Mouse (Mus musculus): ENCODE measurements around the gene Zfp52. TPM values are rescaled to one million over a fixed set of nuclear protein-coding genes. Genes with fewer than 3 reads are reported as not detected.

The Zfp52 gene
- polyA plus RNA-seq, 1 experiment from 2014 or later: 1.5 TPM

GRCm38 (mm10) chr17:21536096-21536495, 757 bp downstream of the Zfp52 start:
- Histone ChIP-seq H3K36me3 (ENCODE audit: control insufficient read depth, insufficient read depth, low read length) (no peaks in the 10 kb centered on the region), H3K9me3 (ENCODE audit: control insufficient read depth, low read length) (no peaks in the 10 kb centered on the region), H3K4me2 (ENCODE audit: low read depth, low read length) (peak overlapping the region; percentile 63), H3K4me1 (ENCODE audit: control insufficient read depth, insufficient read depth, low read length) (peaks cover 9% of the 10 kb centered on the region; the same call in 1 of the 2 replicates), H3K27me3 (ENCODE audit: control insufficient read depth, insufficient read depth, low read length) (no peaks in the 10 kb centered on the region), H3K27ac (ENCODE audit: low read depth, low read length) (no peak overlapping the region), H3K4me3 (ENCODE audit: low read depth, low read length) (peak overlapping the region; percentile 35), H3K9ac (replicated peaks; ENCODE audit: low read depth, low read length) (peak overlapping the region; percentile 41; the same call in 1 of the 2 replicates)
- no peak for ATAC-seq (ENCODE audit: low read depth)
- WGBS: 41% methylated on average over 7 of the region's 7 CpGs

GRCm38 (mm10) chr17:21536676-21537075, 1.3 kb downstream of the Zfp52 start:
- H3K4me3 ChIP-seq (ENCODE audit: low read depth, low read length): no peak overlapping the region
- no peak overlapping the region for H3K27ac ChIP-seq (ENCODE audit: low read depth, low read length)
- ATAC-seq (ENCODE audit: low read depth): no peak
- H3K36me3 ChIP-seq (ENCODE audit: control insufficient read depth, insufficient read depth, low read length): no peaks in the 10 kb centered on the region
- H3K9ac ChIP-seq (replicated peaks; ENCODE audit: low read depth, low read length): no peak overlapping the region
- H3K9me3 ChIP-seq (ENCODE audit: control insufficient read depth, low read length): no peaks in the 10 kb centered on the region
- 82% methylated on average over 2 of the region's 2 CpGs for WGBS
- H3K4me1 ChIP-seq (ENCODE audit: control insufficient read depth, insufficient read depth, low read length): peaks cover 5% of the 10 kb centered on the region; the same call in 1 of the 2 replicates
- no peaks in the 10 kb centered on the region for H3K27me3 ChIP-seq (ENCODE audit: control insufficient read depth, insufficient read depth, low read length)
- no peak overlapping the region for H3K4me2 ChIP-seq (ENCODE audit: low read depth, low read length)

DNA sequence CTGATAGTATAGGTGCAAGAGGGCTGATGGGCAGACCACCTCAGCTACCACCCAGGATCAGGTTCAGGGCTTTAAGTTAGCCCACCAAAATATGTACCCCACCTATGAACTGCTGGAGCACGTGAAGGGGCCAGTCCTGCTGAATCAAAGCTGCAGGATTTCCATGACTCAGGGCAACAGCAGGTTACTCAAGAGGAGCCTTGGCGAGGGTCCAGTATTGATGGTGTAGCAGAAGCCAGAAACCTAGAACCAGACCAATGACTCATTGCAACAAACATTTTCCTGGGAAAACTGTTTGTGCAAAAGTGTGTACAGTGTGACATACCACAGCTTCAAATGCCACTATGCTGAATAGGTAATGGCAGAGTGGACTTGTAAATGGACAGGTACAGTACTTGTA, 22.5 kb downstream of the Zfp52 start:
- 83% methylated on average over 2 of the region's 2 CpGs for WGBS

GRCm38 (mm10) chr17:21566220-21566619, 30.9 kb downstream of the Zfp52 start:
- no peaks in the 10 kb centered on the region for H3K27me3 ChIP-seq (ENCODE audit: control insufficient read depth, insufficient read depth, low read length)
- no peaks in the 10 kb centered on the region for H3K36me3 ChIP-seq (ENCODE audit: control insufficient read depth, insufficient read depth, low read length)
- H3K27ac ChIP-seq (ENCODE audit: low read depth, low read length): peak overlapping the region; percentile 94
- peak overlapping the region; percentile 75 for H3K4me2 ChIP-seq (ENCODE audit: low read depth, low read length)
- ATAC-seq (ENCODE audit: low read depth): peak; percentile 86
- peaks cover 10% of the 10 kb centered on the region; the same call in 1 of the 2 replicates for H3K4me1 ChIP-seq (ENCODE audit: control insufficient read depth, insufficient read depth, low read length)
- peak overlapping the region; percentile 68 for H3K4me3 ChIP-seq (ENCODE audit: low read depth, low read length)
- H3K9ac ChIP-seq (replicated peaks; ENCODE audit: low read depth, low read length): peak overlapping the region; percentile 71; the same call in 1 of the 2 replicates
- H3K9me3 ChIP-seq (ENCODE audit: control insufficient read depth, low read length): no peaks in the 10 kb centered on the region
- 9% methylated on average over 5 of the region's 5 CpGs for WGBS

More for the DNA sequence above, 22.5 kb downstream of the Zfp52 start:
- Histone ChIP-seq H3K36me3 (ENCODE audit: control insufficient read depth, insufficient read depth, low read length) (no peaks in the 10 kb centered on the region), H3K9me3 (ENCODE audit: control insufficient read depth, low read length) (no peaks in the 10 kb centered on the region), H3K27me3 (ENCODE audit: control insufficient read depth, insufficient read depth, low read length) (no peaks in the 10 kb centered on the region), H3K27ac (ENCODE audit: low read depth, low read length) (no peak overlapping the region), H3K4me2 (ENCODE audit: low read depth, low read length) (no peak overlapping the region), H3K4me3 (ENCODE audit: low read depth, low read length) (no peak overlapping the region), H3K9ac (replicated peaks; ENCODE audit: low read depth, low read length) (no peak overlapping the region), H3K4me1 (ENCODE audit: control insufficient read depth, insufficient read depth, low read length) (no peaks in the 10 kb centered on the region)
- ATAC-seq (ENCODE audit: low read depth): no peak

- Histone ChIP-seq H3K4me3 (ENCODE audit: low read depth, low read length) (peak within 1 kb of the TSS; percentile 68), H3K27ac (ENCODE audit: low read depth, low read length) (peak within 1 kb of the TSS; percentile 94), H3K27me3 (ENCODE audit: control insufficient read depth, insufficient read depth, low read length) (no peaks in the 10 kb centered on the region), H3K4me2 (ENCODE audit: low read depth, low read length) (peak within 1 kb of the TSS; percentile 75), H3K9ac (replicated peaks; ENCODE audit: low read depth, low read length) (peak within 1 kb of the TSS; percentile 71), H3K36me3 (ENCODE audit: control insufficient read depth, insufficient read depth, low read length) (no peaks in the 10 kb centered on the region), H3K9me3 (ENCODE audit: control insufficient read depth, low read length) (no peaks in the 10 kb centered on the region), H3K4me1 (ENCODE audit: control insufficient read depth, insufficient read depth, low read length) (peaks cover 10% of the 10 kb centered on the region; the same call in 1 of the 2 replicates)
- peak; percentile 97 for ATAC-seq (ENCODE audit: low read depth)
- under 1% methylated on average over 29 of the region's 29 CpGs for WGBS
Observed at GRCm38 (mm10) chr17:21566728-21567349, 31.5 kb downstream of the Zfp52 start, which contains the start of gene Zfp948. TSS of gene Zfp948 (plus strand) at chr17:21567008.

GRCm38 (mm10) chr17:21567696-21568095, 32.4 kb downstream of the Zfp52 start:
- WGBS: 61% methylated on average over 1 of the region's 1 CpGs
- no peak for ATAC-seq (ENCODE audit: low read depth)
- Histone ChIP-seq H3K27me3 (ENCODE audit: control insufficient read depth, insufficient read depth, low read length) (no peaks in the 10 kb centered on the region), H3K9me3 (ENCODE audit: control insufficient read depth, low read length) (no peaks in the 10 kb centered on the region), H3K4me1 (ENCODE audit: control insufficient read depth, insufficient read depth, low read length) (peaks cover 10% of the 10 kb centered on the region; the same call in 1 of the 2 replicates), H3K9ac (replicated peaks; ENCODE audit: low read depth, low read length) (peak overlapping the region; percentile 32; the same call in 1 of the 2 replicates), H3K27ac (ENCODE audit: low read depth, low read length) (no peak overlapping the region), H3K36me3 (ENCODE audit: control insufficient read depth, insufficient read depth, low read length) (no peaks in the 10 kb centered on the region), H3K4me3 (ENCODE audit: low read depth, low read length) (peak overlapping the region; percentile 68), H3K4me2 (ENCODE audit: low read depth, low read length) (peak overlapping the region; percentile 75)

- Histone ChIP-seq H3K4me1 (ENCODE audit: control insufficient read depth, insufficient read depth, low read length) (no peaks in the 10 kb centered on the region), H3K4me2 (ENCODE audit: low read depth, low read length) (no peak overlapping the region), H3K9me3 (ENCODE audit: control insufficient read depth, low read length) (no peaks in the 10 kb centered on the region), H3K36me3 (ENCODE audit: control insufficient read depth, insufficient read depth, low read length) (peaks cover 8% of the 10 kb centered on the region; the same call in 1 of the 2 replicates), H3K27ac (ENCODE audit: low read depth, low read length) (no peak overlapping the region), H3K27me3 (ENCODE audit: control insufficient read depth, insufficient read depth, low read length) (no peaks in the 10 kb centered on the region), H3K4me3 (ENCODE audit: low read depth, low read length) (no peak overlapping the region), H3K9ac (replicated peaks; ENCODE audit: low read depth, low read length) (no peak overlapping the region)
- no peak for ATAC-seq (ENCODE audit: low read depth)
- 90% methylated on average over 1 of the region's 1 CpGs for WGBS
Observed at GRCm38 (mm10) chr17:21579080-21579479, 43.7 kb downstream of the Zfp52 start.

GRCm38 (mm10) chr17:21579493-21580175, 44.3 kb downstream of the Zfp52 start:
- no peak overlapping the region for H3K9ac ChIP-seq (replicated peaks; ENCODE audit: low read depth, low read length)
- H3K4me3 ChIP-seq (ENCODE audit: low read depth, low read length): no peak overlapping the region
- H3K36me3 ChIP-seq (ENCODE audit: control insufficient read depth, insufficient read depth, low read length): peaks cover 9% of the 10 kb centered on the region; the same call in 1 of the 2 replicates
- H3K9me3 ChIP-seq (ENCODE audit: control insufficient read depth, low read length): no peaks in the 10 kb centered on the region
- H3K4me2 ChIP-seq (ENCODE audit: low read depth, low read length): no peak overlapping the region
- H3K27me3 ChIP-seq (ENCODE audit: control insufficient read depth, insufficient read depth, low read length): no peaks in the 10 kb centered on the region
- 33% methylated on average over 5 of the region's 5 CpGs for WGBS
- H3K4me1 ChIP-seq (ENCODE audit: control insufficient read depth, insufficient read depth, low read length): no peaks in the 10 kb centered on the region
- no peak overlapping the region for H3K27ac ChIP-seq (ENCODE audit: low read depth, low read length)
- ATAC-seq (ENCODE audit: low read depth): peak; percentile 77; the same call in 1 of the 2 replicates

DNA sequence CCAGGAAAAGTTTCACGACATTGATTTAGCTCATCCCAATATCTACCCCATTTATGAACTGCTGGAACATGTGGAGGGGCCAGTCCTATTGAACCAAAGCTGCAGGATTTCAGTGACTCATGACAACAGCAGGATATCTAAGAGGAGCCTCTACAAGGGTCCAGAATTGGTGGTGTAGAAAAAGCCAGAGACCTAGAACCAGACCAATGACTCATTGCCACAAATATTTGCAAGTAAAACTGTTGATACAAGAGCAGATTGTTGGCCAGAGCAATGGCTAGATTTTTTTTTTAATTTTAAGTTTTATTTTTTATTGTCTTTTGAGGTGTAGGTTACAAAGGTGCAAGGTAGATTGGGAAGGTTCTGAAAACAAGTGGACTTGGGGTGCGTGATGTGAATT, 50.2 kb downstream of the Zfp52 start:
- H3K27me3 ChIP-seq (ENCODE audit: control insufficient read depth, insufficient read depth, low read length): no peaks in the 10 kb centered on the region
- no peaks in the 10 kb centered on the region for H3K4me1 ChIP-seq (ENCODE audit: control insufficient read depth, insufficient read depth, low read length)
- no peak for ATAC-seq (ENCODE audit: low read depth)
- peaks cover 34% of the 10 kb centered on the region for H3K36me3 ChIP-seq (ENCODE audit: control insufficient read depth, insufficient read depth, low read length)
- no peak overlapping the region for H3K27ac ChIP-seq (ENCODE audit: low read depth, low read length)
- 94% methylated on average over 2 of the region's 2 CpGs for WGBS
- no peak overlapping the region for H3K4me3 ChIP-seq (ENCODE audit: low read depth, low read length)
- no peak overlapping the region for H3K4me2 ChIP-seq (ENCODE audit: low read depth, low read length)
- no peak overlapping the region for H3K9ac ChIP-seq (replicated peaks; ENCODE audit: low read depth, low read length)
- no peaks in the 10 kb centered on the region for H3K9me3 ChIP-seq (ENCODE audit: control insufficient read depth, low read length)
